9 mouse cellular contexts compared by ENCODE assay signal in genomic region chr6:29736610-29737458, GRCm38 (mm10). TPM values are rescaled to one million over a fixed set of nuclear protein-coding genes. Genes with fewer than 3 reads are reported as not detected.
DNase-seq lines count a peak whose midpoint lies in the region; ATAC-seq and TF ChIP-seq lines count a peak whose summit lies in the region.
"Had no signal": no experiment of that assay in that cellular context is flagged by ENCODE, and none has a peak within 500 bp of the region (broad histone marks: within the 10 kb centered on the region; RNA-seq: fewer than 3 reads in every experiment).

No protein-coding gene starts in this region.

- no peak for DNase-seq in left cerebral cortex, adult 2 months (ENCODE audit: extremely low spot score in 1 of 2, low spot score in 2 of 2)
- no peak for DNase-seq in left cerebral cortex, postnatal 25 days (ENCODE audit: low spot score in 2 of 2)
- DNase-seq in embryonic facial prominence, embryonic 10.5 days (ENCODE audit: low spot score) = no peak
- peak; percentile 26 for DNase-seq in induced T-regulatory cell, adult 2 months (ENCODE audit: low read depth)
- DNase-seq in naive thymus-derived CD4-positive, alpha-beta T cell, adult 2 months (ENCODE audit: low read depth) = peak; percentile 30
- DNase-seq in left cerebral cortex, adult 8-10 months (ENCODE audit: low spot score in 2 of 2) = no peak
- DNase-seq in yolk sac, embryonic 10.5 days (ENCODE audit: low spot score) = no peak

- no peaks in the 10 kb centered on the region for H3K9me3 ChIP-seq in embryonic facial prominence, embryonic 10.5 days

- no peak for TF ChIP-seq CTCF in left cerebral cortex, adult 2 months (IDR thresholded peaks at IDR 0.05)

- H3K27ac ChIP-seq in left cerebral cortex, adult 2 months = no peak overlapping the region
- peak overlapping the region; percentile 100 for H3K27ac ChIP-seq in embryonic facial prominence, embryonic 10.5 days (replicated peaks)

- H3K4me3 ChIP-seq in left cerebral cortex, adult 2 months = peak overlapping the region; percentile 65
- H3K4me3 ChIP-seq in embryonic facial prominence, embryonic 10.5 days = peak overlapping the region; percentile 97

- H3K4me1 ChIP-seq in embryonic facial prominence, embryonic 10.5 days = peaks cover 31% of the 10 kb centered on the region

- WGBS in embryonic facial prominence, embryonic 10.5 days = 23% methylated on average over 13 of the region's 13 CpGs

- no peak for ATAC-seq in megakaryocyte progenitor cell, adult 5-6 weeks (replicated peaks; ENCODE audit: poor library complexity)

- peaks cover 32% of the 10 kb centered on the region for H3K36me3 ChIP-seq in embryonic facial prominence, embryonic 10.5 days (replicated peaks)

- H3K27me3 ChIP-seq in embryonic facial prominence, embryonic 10.5 days (replicated peaks; ENCODE audit: low read depth, poor library complexity, severe bottlenecking) = no peaks in the 10 kb centered on the region

- intact Hi-C loops in left cerebral cortex, adult 2 months (cut with DNase I) = no loop called here
- intact Hi-C loops in left cerebral cortex, postnatal 25 days (cut with DNase I) = no loop called here

RNA-seq across cellular contexts. Expression of gene Smo, which starts 1.5 kb away (rescaled TPM):
- 1 to 10 TPM; 9.0 to 9.2 TPM for total RNA-seq in left cerebral cortex, adult 2 months (2021)
- 1 to 10 TPM; 9.5 to 9.8 TPM for total RNA-seq in left cerebral cortex, postnatal 25 days (2021)
- polyA plus RNA-seq in embryonic facial prominence, embryonic 10.5 days (2016; fragmentation: Nextera tagmentation; extraction: Ambion mirVana) = 56.8 and 60.9 TPM in 2 replicates
- total RNA-seq in left cerebral cortex, adult 8-10 months (2022) = 10 to 100 TPM; 10.5 to 11.9 (median 11.0) TPM
- 25.5 and 33.6 TPM in 2 replicates for total RNA-seq in megakaryocyte progenitor cell, adult 5-6 weeks (2015)
- total RNA-seq in megakaryocyte progenitor cell, adult 5-6 weeks (2017) = 16.4 and 19.9 TPM in 2 replicates
- total RNA-seq: neutrophil, adult 5-6 weeks had no signal

RNA-seq across cellular contexts. Expression of gene Ahcyl2, which starts 31.0 kb away (rescaled TPM):
- total RNA-seq in left cerebral cortex, adult 2 months (2021) = 100 to 1,000 TPM; 137 to 141 TPM
- 100 to 1,000 TPM; 114 to 137 TPM for total RNA-seq in left cerebral cortex, postnatal 25 days (2021)
- polyA plus RNA-seq in embryonic facial prominence, embryonic 10.5 days (2016; fragmentation: Nextera tagmentation; extraction: Ambion mirVana) = 12.0 and 14.9 TPM in 2 replicates
- 100 to 1,000 TPM; 128 to 171 (median 150) TPM for total RNA-seq in left cerebral cortex, adult 8-10 months (2022)
- total RNA-seq in megakaryocyte progenitor cell, adult 5-6 weeks (2015) = 10.2 and 19.1 TPM in 2 replicates
- total RNA-seq in megakaryocyte progenitor cell, adult 5-6 weeks (2017) = 14.0 and 38.9 TPM in 2 replicates

RNA-seq across cellular contexts. Expression of gene Tspan33, which starts 42.8 kb away (rescaled TPM):
- total RNA-seq in left cerebral cortex, adult 2 months (2021) = 10 to 100 TPM; 27.5 to 28.2 TPM
- total RNA-seq in left cerebral cortex, postnatal 25 days (2021) = 10 to 100 TPM; 30.4 to 32.0 TPM
- 6.0 and 7.4 TPM in 2 replicates for polyA plus RNA-seq in embryonic facial prominence, embryonic 10.5 days (2016; fragmentation: Nextera tagmentation; extraction: Ambion mirVana)
- 10 to 100 TPM; 19.8 to 26.5 (median 21.7) TPM for total RNA-seq in left cerebral cortex, adult 8-10 months (2022)
- total RNA-seq in megakaryocyte progenitor cell, adult 5-6 weeks (2015) = 4.6 and 5.4 TPM in 2 replicates
- 3.7 and 5.8 TPM in 2 replicates for total RNA-seq in megakaryocyte progenitor cell, adult 5-6 weeks (2017)

Comparison
In these comparisons a context has a peak if more than half of its experiments do, and no peak if none do; other contexts are left out.
1. DNase-seq: peak in induced T-regulatory cell, adult 2 months (single experiment) and naive thymus-derived CD4-positive, alpha-beta T cell, adult 2 months (single experiment); none in left cerebral cortex, adult 2 months (0 of 2), left cerebral cortex, postnatal 25 days (0 of 2), embryonic facial prominence, embryonic 10.5 days (single experiment), left cerebral cortex, adult 8-10 months (0 of 2) and yolk sac, embryonic 10.5 days (single experiment).